Mouse (Mus musculus): ENCODE results near the gene Gm11733. TPM values are rescaled to one million over a fixed set of nuclear protein-coding genes. Genes with fewer than 3 reads are reported as not detected.
A peak's percentile ranks its signal among the peaks of the same experiment; 100 is the strongest.

Gm11733 gene
- total RNA-seq (2014; rRNA removed; ENCODE audit: low replicate concordance) (0.08 TPM in 1 of 2 replicates, not detected in the other), polyA plus RNA-seq (2015; fragmentation: Nextera tagmentation; extraction: Ambion mirVana) (not detected in 2 replicates)

GRCm38 (mm10) chr11:117484198-117484597, at the start of gene Gm11733:
Gene Gm11733, plus strand, starts transcription at chr11:117484368.
- 53% methylated on average over 12 of the region's 12 CpGs for WGBS
- peak within 1 kb of the TSS; percentile 11; the same call in 1 of the 2 replicates for H3K27ac ChIP-seq (ENCODE audit: low read depth)

DNA sequence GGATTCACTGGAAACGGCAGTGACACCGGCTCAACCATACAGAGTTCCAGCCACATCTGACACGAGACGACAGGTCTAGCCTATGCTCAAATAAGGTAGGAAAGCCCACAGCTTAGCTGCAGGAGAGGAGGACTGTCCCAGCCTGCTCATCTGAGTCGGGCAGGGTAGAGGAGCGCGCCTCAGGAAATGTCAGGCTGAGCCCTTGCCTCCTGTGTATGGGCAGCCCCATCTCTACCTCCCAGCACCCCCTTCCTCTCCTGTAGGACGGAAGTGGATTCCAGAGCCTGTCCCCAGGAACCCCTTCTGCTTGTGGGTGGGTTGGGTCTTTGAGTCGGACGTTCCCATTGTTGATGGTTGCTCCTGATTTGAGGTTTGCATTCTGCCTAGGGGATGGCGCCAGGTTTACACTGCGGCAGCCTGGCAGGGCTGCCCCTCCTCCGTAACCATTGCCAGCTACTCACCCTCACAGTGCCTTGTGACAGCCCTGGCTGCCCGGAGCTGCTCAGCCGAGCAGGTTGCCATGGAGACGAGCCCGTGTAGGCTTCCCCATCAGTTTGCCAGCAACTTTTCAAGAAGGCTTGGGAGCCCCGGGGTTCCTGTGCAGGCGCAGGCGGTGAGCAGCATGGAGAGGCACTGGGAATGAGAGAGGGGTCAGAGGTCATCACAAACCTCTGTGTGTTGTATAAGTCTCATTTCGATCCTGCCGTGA, 47.6 kb upstream of the Gm11733 start:
- 32% methylated on average over 22 of the region's 22 CpGs for WGBS
- no peak for ATAC-seq (ENCODE audit: insufficient read depth, low read depth)

More at GRCm38 (mm10) chr11:117484198-117484597, at the start of gene Gm11733:
- ATAC-seq (ENCODE audit: insufficient read depth, low read depth) (no peak), DNase-seq (ENCODE audit: low spot score) (no peak)
- TF ChIP-seq CTCF (IDR thresholded peaks at IDR 0.05; ENCODE audit: low read depth) (no peak), EP300 (IDR thresholded peaks at IDR 0.05; ENCODE audit: low read depth) (no peak)
- no peak within 1 kb of the TSS for H3K4me3 ChIP-seq (ENCODE audit: low read depth, low read length)
- H3K9ac ChIP-seq (replicated peaks; ENCODE audit: low read depth, low read length) = no peak within 1 kb of the TSS
- H3K9me3 ChIP-seq (replicated peaks; ENCODE audit: control insufficient read depth, low read length) = no peaks in the 10 kb centered on the region; the same call in 1 of the 2 replicates
- no peaks in the 10 kb centered on the region for H3K27me3 ChIP-seq (ENCODE audit: control insufficient read depth, insufficient read depth, low read length)
- H3K4me1 ChIP-seq (ENCODE audit: control insufficient read depth, insufficient read depth) = peaks cover 20% of the 10 kb centered on the region
- peak within 1 kb of the TSS; percentile 63 for H3K4me2 ChIP-seq (ENCODE audit: low read depth, low read length)
- no peaks in the 10 kb centered on the region for H3K36me3 ChIP-seq (replicated peaks; ENCODE audit: control insufficient read depth, insufficient read depth, low read length)

DNA sequence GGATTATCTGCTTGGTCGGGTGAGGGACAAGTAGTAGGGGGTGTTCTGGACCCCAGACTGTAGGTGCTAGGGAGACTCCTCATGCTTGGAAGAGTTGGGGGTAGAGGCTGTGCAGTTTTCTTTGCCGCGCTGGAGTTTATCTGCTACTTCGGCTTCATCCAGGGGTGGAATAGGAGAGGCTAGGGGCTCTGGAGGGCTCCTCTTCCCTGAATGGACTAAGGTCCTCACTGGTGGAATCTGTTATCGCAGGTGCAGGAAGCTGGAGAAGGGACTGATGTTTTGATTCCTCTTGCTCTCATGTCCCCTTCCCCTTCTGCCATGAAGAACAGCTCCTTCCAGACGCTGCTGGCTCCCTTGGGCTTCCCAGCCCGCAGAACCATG, 47.1 kb upstream of the Gm11733 start:
- 45% methylated on average over 7 of the region's 7 CpGs for WGBS
- peaks cover 6% of the 10 kb centered on the region; the same call in 1 of the 2 replicates for H3K9me3 ChIP-seq (replicated peaks; ENCODE audit: control insufficient read depth, low read length)
- ATAC-seq (ENCODE audit: insufficient read depth, low read depth) (no peak), DNase-seq (ENCODE audit: low spot score) (no peak)
- H3K36me3 ChIP-seq (replicated peaks; ENCODE audit: control insufficient read depth, insufficient read depth, low read length) = no peaks in the 10 kb centered on the region
- H3K4me2 ChIP-seq (ENCODE audit: low read depth, low read length) = no peak overlapping the region
- no peaks in the 10 kb centered on the region for H3K4me1 ChIP-seq (ENCODE audit: control insufficient read depth, insufficient read depth)
- H3K4me3 ChIP-seq (ENCODE audit: low read depth, low read length) = no peak overlapping the region
- no peak overlapping the region for H3K27ac ChIP-seq (ENCODE audit: low read depth)
- TF ChIP-seq CTCF (IDR thresholded peaks at IDR 0.05; ENCODE audit: low read depth) (no peak), EP300 (IDR thresholded peaks at IDR 0.05; ENCODE audit: low read depth) (no peak)
- no peak overlapping the region for H3K9ac ChIP-seq (replicated peaks; ENCODE audit: low read depth, low read length)
- peaks cover 38% of the 10 kb centered on the region for H3K27me3 ChIP-seq (ENCODE audit: control insufficient read depth, insufficient read depth, low read length)

More for the DNA sequence above, 47.6 kb upstream of the Gm11733 start:
- H3K9ac ChIP-seq (replicated peaks; ENCODE audit: low read depth, low read length) = no peak overlapping the region
- no peak overlapping the region for H3K4me3 ChIP-seq (ENCODE audit: low read depth, low read length)
- H3K9me3 ChIP-seq (replicated peaks; ENCODE audit: control insufficient read depth, low read length) = peaks cover 6% of the 10 kb centered on the region; the same call in 1 of the 2 replicates
- no peak for DNase-seq (ENCODE audit: low spot score)
- no peaks in the 10 kb centered on the region for H3K4me1 ChIP-seq (ENCODE audit: control insufficient read depth, insufficient read depth)
- no peaks in the 10 kb centered on the region for H3K36me3 ChIP-seq (replicated peaks; ENCODE audit: control insufficient read depth, insufficient read depth, low read length)
- H3K27ac ChIP-seq (ENCODE audit: low read depth) = no peak overlapping the region
- TF ChIP-seq CTCF (IDR thresholded peaks at IDR 0.05; ENCODE audit: low read depth) = no peak
- TF ChIP-seq EP300 (IDR thresholded peaks at IDR 0.05; ENCODE audit: low read depth) = no peak
- no peak overlapping the region for H3K4me2 ChIP-seq (ENCODE audit: low read depth, low read length)
- H3K27me3 ChIP-seq (ENCODE audit: control insufficient read depth, insufficient read depth, low read length) = peaks cover 35% of the 10 kb centered on the region

GRCm38 (mm10) chr11:117438363-117438762, 45.8 kb upstream of the Gm11733 start:
- H3K27ac ChIP-seq (ENCODE audit: low read depth) = no peak overlapping the region
- no peak overlapping the region for H3K4me3 ChIP-seq (ENCODE audit: low read depth, low read length)
- DNase-seq (ENCODE audit: low spot score) = no peak
- H3K36me3 ChIP-seq (replicated peaks; ENCODE audit: control insufficient read depth, insufficient read depth, low read length) = no peaks in the 10 kb centered on the region
- no peak for ATAC-seq (ENCODE audit: insufficient read depth, low read depth)
- TF ChIP-seq EP300 (IDR thresholded peaks at IDR 0.05; ENCODE audit: low read depth) (no peak), CTCF (IDR thresholded peaks at IDR 0.05; ENCODE audit: low read depth) (no peak)
- WGBS = 55% methylated on average over 6 of the region's 6 CpGs
- no peaks in the 10 kb centered on the region for H3K4me1 ChIP-seq (ENCODE audit: control insufficient read depth, insufficient read depth)
- no peak overlapping the region for H3K9ac ChIP-seq (replicated peaks; ENCODE audit: low read depth, low read length)
- no peaks in the 10 kb centered on the region for H3K9me3 ChIP-seq (replicated peaks; ENCODE audit: control insufficient read depth, low read length)
- no peak overlapping the region for H3K4me2 ChIP-seq (ENCODE audit: low read depth, low read length)
- H3K27me3 ChIP-seq (ENCODE audit: control insufficient read depth, insufficient read depth, low read length) = peaks cover 38% of the 10 kb centered on the region

DNA sequence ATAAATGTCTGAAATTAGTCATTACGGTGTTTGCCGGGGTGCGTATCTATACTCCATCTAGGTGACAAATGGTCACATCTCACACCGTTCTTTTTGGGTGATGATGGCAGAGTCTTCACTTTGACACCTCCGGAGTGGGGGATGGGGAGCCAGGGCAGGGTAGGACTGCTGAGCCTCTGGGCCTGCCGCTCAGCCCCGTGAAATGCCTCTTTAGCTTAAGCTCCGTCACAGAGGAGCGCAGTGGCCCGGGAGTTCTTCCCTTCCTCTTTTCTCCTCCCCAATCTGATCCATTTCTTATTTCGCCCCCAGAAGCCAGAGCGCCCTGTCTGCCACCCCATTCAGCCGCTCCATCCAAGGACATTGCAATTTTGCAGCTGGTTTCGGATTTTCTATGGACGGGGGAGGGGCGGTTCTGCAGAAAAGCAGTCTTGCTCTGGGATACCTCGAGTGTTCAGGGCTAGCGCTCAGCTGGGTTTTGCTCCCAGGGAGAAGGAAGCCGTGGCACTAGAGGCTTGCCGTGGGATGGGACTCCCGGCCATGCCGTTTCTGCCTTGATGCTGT, 43.2 kb upstream of the Gm11733 start:
- no peak overlapping the region for H3K27ac ChIP-seq (ENCODE audit: low read depth)
- no peak overlapping the region for H3K4me3 ChIP-seq (ENCODE audit: low read depth, low read length)
- 17% methylated on average over 22 of the region's 22 CpGs for WGBS
- H3K4me1 ChIP-seq (ENCODE audit: control insufficient read depth, insufficient read depth) = no peaks in the 10 kb centered on the region
- no peak overlapping the region for H3K9ac ChIP-seq (replicated peaks; ENCODE audit: low read depth, low read length)
- peaks cover 32% of the 10 kb centered on the region for H3K27me3 ChIP-seq (ENCODE audit: control insufficient read depth, insufficient read depth, low read length)
- ATAC-seq (ENCODE audit: insufficient read depth, low read depth) (no peak), DNase-seq (ENCODE audit: low spot score) (no peak)
- H3K9me3 ChIP-seq (replicated peaks; ENCODE audit: control insufficient read depth, low read length) = no peaks in the 10 kb centered on the region
- H3K4me2 ChIP-seq (ENCODE audit: low read depth, low read length) = peak overlapping the region; percentile 24; the same call in 1 of the 2 replicates
- TF ChIP-seq CTCF (IDR thresholded peaks at IDR 0.05; ENCODE audit: low read depth) (no peak), EP300 (IDR thresholded peaks at IDR 0.05; ENCODE audit: low read depth) (no peak)
- H3K36me3 ChIP-seq (replicated peaks; ENCODE audit: control insufficient read depth, insufficient read depth, low read length) = no peaks in the 10 kb centered on the region
